Mouse (Mus musculus): Measurements from ENCODE around the gene Vapa.

The Vapa gene

DNA sequence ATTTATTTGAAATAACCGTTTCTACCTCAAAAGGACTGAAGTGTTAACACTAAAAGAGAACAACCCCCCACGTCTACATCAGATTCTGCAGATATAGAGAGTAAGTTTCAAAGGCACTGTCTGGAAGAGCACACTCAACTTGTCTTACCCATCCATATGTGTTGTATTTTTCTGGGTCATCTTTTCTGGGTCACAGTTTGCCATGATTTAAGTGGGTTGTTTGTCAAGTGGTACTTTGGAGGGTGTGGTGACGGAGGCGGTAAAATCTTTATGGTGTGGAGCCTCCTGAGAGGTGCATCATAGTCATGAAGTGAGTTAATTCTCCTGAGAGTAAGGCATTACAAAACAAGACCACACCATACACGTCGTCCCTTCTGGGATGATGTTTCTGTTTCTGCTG, 12.2 kb upstream of the Vapa start:
- no peak for DNase-seq (ENCODE audit: low spot score)

DNA sequence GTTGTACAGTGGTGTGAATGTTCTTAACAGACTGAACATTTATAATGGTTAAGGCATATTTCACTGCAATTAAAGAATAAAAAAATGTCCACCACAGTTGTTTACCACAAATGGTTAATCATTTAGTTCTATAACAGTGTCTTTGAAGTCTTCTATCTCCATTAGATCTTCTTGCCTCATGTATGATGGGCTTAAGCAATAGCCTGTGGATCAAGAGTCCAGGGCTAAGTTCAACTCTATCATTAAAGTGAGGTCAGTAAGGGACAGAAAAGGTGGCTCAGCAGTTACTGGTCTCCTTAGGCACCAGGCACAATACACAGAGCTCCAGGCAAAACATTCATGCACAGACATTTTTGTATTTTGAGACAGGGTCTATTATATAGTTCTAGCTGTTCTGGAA, 9.8 kb upstream of the Vapa start:
- no peak for DNase-seq (ENCODE audit: low spot score)

DNA sequence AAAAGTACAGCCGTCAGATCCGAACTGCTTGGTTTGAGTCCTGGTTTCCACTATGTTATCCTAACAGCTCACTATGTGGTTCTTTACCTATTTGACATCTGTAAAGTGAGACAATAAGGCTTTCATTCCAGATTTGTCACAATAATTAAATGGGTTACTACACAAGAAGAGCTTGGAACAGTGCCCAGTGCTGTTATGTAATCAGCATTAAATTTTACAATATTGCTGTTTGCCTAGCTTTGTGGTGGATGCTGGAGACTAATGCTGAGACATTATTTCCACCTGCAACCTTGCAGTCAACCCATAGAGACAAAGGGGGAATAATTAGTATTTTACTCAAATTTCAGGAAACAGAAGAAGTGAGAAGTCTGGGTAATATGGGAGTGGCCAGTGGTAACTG, 5.1 kb upstream of the Vapa start:
- no peak for DNase-seq (ENCODE audit: low spot score)

DNA sequence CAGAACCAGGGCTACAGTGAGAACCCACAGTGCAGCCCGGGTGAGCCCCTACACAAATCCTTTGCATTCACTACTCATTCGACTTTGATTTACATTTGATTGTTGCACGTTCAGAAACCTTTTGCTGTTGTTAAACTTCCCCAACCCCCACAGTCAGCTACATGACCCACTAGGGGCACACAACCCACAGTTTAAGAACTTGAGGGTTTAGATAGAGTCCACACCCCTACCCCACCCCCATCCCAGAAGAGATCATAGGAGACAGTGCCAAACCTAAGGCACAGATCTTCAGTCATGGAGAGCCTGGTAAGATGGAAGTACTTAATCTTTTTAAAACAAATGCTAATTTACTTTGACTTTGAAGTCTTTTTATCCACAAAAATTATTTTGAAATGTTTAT, 2.3 kb upstream of the Vapa start:
- DNase-seq (ENCODE audit: low spot score), result no peak

DNA sequence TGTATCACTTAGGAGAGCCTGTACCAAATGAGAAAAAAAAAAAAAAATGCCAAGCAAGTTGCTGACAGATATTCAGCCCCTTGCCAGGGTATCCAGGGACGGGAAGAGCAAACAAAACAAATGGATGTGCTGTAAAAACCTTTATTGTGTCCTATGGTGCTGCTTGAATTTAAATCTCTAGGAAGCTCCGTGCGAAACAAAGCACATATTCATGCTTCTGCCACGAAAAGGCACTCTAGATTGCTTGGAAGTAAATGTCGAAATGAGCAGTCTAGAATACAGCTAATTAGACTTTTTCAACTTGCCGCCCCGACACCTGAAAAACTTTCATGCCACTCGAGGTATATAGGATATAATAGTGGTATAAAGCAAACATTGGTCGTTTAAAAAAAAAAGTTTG, 1.1 kb upstream of the Vapa start:
- DNase-seq (ENCODE audit: low spot score), result no peak

DNA sequence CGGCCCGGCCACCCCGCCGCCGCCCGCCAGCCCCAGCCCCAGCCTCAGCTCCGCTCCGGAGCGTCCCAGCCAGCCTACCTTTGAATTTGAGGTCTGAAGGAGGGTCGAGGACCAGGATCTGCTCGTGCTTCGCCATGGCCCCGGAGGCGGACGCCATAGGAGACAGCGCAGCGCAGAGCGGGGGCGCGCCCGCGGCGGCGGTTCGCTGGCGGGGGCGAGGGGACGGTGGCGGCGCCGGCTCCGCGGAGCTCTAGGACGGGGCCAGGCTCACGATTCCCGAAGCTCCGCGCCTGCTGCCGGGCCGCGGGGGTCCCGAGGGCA, 253 bp downstream of the Vapa start:
- no peak for DNase-seq (ENCODE audit: low spot score)

DNA sequence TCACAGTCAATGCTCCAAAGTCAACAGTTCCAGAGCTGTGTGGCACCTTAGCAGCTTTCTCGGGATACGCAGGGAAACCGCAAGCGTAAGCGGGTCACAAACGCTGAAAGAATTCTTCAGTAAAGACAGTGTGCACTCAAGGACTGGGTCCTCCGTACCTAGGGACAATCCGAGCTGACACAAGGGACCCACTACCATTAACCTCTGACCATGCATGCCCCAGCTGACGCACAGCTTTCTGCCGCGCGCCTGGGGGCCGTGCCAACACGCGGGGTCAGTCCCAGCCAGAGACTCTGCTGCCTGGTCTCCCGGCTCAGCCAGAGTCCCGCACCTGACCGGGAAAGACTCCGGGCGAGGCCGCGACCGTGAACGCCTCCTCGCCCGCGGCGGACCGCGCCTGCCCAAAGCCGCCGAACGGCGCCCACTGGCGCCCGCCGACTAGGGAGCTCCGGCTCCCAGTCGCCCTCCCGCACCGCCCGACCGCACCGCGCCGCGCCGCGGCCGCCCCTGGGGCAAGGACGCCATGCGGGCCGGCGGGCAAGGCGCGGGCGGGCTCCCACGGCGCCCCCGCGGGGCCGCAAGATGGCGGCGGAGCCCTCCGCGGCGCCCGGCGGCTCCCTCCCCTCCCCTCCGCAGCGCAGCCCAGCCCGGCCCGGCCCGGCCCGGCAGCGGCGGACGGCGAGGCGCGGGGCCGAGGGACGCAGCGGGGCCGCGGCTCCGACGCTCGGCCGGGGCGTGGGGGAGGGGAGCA, 789 bp downstream of the Vapa start:
- DNase-seq (ENCODE audit: low spot score), result peak; percentile 15

DNA sequence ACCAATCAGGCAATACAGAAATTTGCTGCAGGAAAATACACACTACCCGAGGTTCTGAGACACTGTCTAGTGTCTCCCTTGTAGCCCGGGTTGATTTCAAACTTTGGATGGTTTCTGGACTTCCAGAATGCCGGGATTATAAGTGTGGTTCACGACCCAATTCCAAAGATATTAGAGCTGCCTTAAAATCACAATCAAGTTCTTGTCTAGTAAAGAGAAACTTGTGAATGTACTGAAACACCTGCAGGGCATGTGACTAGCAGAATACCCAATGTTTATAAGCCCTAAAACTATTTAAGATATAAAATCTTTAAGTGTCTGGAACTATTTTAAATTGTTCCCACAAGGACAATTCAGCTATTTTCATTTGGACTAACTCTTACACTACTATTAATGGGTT, 1.6 kb downstream of the Vapa start:
- DNase-seq (ENCODE audit: low spot score), result no peak

DNA sequence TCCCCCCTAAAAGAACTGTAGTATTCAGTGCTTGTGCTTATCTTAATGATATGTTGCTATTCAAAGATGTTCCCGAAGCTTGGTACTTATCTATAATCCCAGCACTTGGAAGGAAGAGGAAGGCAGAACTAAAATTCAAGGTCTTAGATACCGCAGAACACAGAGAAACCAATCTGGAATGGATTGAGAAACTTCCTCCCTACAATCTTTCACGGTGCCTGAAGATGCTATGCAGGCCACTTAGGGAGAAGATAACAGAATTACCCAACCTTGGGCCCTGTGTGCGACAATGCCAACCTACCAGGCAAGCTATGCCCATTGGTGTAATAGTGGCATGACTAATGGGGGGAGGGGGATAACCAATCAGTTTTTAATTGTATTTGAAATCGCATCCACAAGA, 4.6 kb downstream of the Vapa start:
- DNase-seq (ENCODE audit: low spot score), result no peak

DNA sequence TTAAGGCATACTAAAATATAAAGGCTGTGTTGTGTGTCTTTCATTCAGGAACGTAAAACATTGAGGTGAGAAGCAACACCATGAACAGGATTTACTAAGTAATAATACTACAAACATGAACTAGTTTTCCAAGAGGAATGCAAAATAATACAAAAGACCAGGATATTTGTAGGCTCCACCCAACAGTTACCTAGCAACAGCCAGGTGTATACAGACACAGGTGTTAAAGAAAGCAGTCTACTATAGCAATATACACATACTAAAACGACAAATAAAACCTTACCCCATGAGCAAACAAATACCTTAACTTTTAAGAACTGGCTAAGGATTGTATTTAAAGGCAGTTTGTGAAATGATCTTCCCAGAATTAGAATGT, 5.1 kb downstream of the Vapa start:
- DNase-seq (ENCODE audit: low spot score), result no peak

DNA sequence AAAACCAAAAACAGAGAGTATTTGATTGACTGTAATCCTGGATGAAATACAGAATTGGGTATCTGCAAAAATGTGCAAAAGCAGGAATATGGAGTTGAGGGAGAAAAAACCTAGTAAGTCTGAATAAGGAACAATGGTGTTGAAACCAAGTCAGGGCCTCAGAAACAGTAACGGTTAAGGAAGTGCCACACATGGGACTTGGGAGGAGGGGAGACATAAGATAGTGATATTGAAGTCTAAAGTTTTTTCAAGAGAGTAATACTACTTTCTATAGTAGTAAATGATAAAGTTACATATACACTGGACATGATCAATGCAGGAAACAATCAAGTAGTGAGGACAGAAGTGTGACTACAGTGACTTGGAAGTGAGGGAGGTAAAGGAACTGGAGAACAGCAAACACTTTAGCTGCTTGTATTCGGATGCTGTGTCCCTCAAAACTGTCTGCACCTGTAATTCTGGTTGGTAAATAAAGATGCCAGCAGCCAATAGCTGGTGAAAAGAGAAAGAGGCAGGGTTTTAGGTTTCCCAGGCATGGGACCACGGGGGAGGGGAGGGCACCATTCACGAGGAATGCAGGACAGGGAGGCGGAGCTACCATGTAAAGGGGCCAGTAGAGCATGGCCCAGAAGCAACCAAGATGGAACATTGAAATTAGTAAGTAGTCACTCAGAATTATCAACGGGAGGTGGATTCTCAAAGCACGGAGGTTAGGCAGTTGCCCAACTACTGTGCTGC, 5.6 kb downstream of the Vapa start:
- DNase-seq (ENCODE audit: low spot score), result no peak

DNA sequence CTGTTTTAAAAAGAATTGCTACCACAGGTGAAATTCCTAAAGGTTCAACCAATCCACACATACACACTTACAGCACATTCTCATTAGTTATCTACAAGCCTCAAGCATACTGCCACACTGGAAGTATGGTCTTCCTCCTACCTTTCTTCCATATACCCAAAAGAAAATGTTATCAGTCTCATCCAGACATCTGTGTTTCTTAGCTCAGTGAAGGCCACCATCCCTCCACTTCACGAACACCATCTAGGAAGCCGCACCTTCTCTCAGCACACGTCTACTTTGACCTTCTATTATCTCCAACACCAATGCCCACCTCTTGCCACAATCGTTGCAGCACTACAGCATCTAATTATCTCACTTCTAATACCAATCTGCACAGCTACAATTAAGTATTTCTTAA, 7.3 kb downstream of the Vapa start:
- DNase-seq (ENCODE audit: low spot score), result no peak

DNA sequence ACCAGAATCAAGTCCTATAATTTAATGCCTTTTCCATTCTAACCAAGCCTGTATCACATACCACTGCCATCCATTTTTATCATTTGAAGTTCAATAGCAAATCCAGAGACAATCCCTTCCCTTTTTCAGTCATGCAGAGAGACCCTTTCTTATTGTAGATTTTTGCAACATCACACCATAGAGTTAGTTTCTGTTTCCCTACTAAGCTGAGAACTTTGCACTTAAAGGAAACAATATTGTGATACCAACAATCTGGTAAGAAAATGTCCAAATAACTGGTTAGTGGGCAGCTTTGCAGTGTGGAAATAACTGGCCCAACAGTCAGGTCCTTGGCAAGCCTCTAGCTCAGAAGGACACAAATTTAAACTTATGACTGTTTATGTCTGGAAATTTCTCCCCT, 8.5 kb downstream of the Vapa start:
- DNase-seq (ENCODE audit: low spot score), result no peak

DNA sequence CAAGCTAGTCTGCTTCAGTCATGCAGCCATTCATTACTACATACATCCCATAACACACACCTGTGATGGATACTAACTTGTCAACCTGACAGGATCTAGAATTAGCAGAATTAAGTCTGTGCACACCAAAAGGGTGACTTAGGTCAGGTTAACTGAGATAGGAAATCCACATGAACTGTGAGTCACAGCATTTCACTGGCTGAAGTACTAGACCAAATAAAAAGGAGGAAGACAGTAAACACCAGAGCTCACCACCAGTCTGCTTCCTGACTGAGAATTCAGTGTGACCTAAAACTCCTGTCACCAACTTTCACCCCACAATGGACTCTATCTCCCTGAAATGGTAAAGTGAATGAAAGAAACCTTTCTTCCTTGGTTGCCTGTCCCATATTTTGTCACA, 9.0 kb downstream of the Vapa start:
- no peak for DNase-seq (ENCODE audit: low spot score)

DNA sequence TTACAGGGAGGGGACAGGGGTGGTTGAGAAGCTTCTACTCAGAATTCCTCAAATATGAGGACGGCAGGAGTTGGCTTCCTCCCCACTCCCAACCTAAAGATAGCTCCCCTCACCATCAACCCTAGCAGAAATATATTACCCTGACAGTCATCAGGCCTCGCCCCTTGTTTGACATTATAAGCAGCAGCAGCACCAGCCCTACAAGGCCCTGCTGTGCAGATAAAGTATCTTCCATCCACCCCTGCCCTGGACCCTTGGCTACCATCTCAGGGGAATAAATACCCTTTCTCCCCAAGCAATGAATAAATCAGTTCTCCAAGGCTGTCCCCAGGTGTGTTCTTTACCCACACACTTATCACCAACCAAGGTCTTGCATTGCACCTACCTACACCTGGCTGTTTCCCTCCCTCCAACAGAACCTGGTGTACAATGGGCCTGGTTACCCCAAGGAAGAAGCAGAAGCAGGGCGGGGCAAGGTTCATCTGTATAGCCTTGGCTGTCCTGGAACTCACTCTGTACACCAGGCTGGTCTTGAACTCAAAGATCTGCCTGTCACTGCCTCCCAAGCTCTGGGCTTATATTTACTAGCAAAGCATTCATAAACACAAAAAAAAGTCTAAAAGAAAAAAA, 15.4 kb downstream of the Vapa start:
- DNase-seq (ENCODE audit: low spot score), result no peak

DNA sequence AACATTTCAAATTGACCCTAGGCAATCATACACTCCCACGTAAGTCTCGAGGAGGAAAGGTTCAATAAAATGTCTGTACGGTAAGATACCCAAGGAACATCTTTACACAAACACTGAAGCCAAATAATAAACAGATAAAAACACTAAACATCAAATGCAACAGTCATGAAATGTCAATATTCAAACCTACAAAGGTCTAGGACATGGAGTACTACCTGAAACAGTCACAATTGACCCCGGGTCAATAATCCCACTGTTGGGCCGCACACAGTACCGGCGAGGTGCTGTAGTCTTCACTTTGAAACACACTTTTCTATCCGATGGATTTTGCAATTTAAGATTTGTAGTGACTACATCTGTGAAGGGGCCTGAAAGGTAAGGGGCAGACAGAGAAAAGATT, 18.7 kb downstream of the Vapa start:
- DNase-seq (ENCODE audit: low spot score), result no peak

DNA sequence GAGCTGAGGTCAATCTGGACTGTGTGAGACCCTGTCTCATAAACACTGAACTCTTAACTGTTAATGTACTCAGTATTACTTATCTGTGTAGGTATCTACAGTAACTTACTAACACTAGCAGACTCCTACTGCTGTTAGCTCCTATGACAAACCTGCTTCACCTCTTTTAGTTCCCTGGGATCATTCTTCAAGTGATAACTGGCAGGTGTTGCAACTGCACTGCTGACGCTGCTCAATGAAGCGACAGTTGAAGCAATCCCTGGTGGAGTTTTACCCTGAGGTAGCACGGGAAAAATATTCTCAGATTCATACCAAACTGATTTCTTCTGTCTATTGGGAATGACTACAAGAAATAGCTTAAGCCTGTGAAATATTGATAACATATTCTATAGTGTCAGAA, 26.5 kb downstream of the Vapa start:
- DNase-seq (ENCODE audit: low spot score), result no peak

DNA sequence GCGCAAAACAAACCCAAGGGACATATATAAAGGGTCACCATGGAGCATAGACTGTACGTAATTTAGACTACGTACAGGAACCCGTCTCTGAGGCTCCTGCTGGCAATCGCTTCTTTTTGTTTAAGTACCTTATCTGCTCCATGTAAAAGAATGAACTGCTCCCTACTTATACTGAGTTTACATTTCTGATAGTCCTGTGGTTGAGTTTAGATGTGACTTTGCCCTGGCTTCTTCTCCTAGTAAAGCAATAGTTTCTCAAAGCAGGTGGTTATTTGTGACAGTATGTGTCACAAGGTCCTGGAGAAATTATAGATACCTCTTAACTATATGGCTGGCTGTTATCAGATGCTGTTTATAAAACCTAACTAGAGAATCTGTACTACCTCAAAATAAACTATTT, 31.9 kb downstream of the Vapa start:
- DNase-seq (ENCODE audit: low spot score), result no peak

DNA sequence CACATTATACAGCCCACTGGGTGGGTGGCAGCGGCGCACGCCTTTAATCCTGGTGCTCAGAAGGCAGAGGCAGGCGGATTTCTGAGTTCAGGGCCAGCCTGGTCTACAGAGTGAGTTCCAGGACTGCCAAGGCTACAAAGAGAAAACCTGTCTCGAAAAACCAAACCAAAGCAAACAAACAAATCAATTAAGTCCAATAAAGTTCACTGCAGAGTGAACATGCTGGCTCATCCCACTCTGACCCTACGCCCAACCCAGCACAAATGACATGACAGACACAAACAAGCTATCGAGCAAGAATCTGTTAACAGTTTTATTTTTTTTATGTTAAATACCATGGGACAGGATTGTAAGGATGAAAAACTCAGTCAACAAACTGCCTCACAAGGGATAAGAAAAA, 33.6 kb downstream of the Vapa start:
- no peak for DNase-seq (ENCODE audit: low spot score)

DNA sequence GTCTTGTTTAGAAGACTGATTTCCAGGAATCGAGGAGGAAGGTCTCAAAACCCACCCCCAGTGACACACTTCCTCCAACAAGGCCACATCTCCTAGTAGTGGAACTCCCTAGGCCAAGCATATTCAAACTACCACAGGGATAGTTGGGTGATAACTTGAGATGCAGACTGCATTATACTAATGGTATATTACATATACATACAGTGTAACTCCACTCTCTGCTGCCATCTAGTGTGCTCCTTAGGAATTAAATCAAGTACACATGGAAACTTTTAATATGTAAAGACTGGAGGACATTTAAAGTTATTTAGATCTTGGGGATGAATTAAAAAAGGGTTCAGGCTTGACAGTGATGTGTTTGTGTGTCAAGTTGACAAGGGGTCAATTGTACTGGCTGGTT, 38.0 kb downstream of the Vapa start:
- no peak for DNase-seq (ENCODE audit: low spot score)

DNA sequence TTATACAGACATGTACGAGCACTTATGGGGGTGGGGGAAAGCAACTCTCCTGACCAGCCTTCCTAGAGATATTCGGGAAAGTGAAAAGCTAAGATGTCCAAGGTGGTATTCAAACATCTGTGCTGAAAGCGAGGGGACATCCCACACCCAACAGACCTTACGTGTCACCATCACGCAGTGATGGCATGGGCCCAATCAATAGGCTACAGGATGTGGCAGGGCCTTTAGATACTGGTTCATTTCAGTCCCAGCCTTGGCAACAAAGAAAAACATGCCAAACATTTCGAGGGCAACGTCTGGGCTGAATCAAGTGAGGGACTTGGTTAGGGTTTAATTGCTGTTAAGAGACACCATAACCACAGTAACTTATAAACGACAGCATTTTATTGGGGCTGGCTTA, 38.5 kb downstream of the Vapa start:
- no peak for DNase-seq (ENCODE audit: low spot score)

DNA sequence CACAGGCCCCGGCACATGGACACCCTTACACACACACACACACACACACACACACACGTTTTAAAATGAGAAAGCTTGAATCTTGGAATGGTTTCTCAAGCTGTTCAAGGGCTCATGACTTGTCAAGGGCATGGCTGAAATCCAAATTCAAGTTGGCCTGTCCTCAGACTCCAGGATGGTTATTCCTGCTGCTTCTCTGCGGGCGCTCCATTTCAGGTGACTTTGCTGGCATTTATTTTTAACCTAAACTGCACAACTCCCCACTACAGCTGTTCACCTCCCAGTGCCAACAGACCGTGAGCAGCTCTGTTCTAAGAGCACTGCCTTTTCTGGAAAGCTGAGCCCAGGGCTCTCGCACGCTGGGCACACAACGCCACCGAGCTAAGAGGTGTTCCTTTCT, 41.5 kb downstream of the Vapa start:
- no peak for DNase-seq (ENCODE audit: low spot score)

DNA sequence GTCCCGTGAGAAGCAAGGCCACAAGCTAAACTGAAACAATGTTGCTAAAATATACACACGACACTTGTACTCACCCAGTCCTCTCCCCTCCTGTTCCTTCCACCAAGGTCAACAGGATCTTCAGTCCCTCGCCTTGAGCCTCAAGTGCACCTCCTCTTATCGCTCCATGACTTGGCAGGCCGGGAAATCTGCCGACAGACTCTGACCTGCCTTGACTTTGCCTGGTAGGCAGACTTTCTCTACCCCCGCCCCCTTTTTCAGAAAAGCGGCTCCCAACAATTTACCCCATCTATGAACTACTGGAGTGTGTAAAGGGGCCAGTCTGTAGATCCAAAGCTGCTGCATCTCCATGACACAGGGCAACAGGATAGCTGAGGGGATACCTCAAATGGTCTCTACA, 41.9 kb downstream of the Vapa start:
- no peak for DNase-seq (ENCODE audit: low spot score)

DNA sequence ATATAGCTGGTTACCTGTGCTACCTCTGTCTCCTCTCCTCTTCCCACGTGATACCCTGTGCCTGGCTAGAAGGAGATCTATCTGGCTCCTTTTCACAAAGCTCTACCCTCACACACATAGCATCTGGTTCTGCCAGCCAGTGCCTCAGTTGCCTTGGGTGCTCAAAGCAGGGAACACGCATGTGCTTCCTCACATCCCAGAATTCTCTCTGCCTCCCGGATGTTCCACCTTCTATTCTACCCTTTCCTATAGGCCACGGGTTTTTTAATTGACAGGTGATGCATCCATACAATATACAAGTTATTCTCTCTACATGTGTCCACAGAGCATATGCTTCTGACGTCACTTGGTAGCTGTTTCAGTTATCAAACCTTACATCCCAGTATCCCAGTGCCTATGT, 49.2 kb downstream of the Vapa start:
- no peak for DNase-seq (ENCODE audit: low spot score)

Data from ovary, postnatal 10 days (tissue).